Comparison of ENCODE assay signal across 9 mouse cellular contexts in the genomic region with DNA sequence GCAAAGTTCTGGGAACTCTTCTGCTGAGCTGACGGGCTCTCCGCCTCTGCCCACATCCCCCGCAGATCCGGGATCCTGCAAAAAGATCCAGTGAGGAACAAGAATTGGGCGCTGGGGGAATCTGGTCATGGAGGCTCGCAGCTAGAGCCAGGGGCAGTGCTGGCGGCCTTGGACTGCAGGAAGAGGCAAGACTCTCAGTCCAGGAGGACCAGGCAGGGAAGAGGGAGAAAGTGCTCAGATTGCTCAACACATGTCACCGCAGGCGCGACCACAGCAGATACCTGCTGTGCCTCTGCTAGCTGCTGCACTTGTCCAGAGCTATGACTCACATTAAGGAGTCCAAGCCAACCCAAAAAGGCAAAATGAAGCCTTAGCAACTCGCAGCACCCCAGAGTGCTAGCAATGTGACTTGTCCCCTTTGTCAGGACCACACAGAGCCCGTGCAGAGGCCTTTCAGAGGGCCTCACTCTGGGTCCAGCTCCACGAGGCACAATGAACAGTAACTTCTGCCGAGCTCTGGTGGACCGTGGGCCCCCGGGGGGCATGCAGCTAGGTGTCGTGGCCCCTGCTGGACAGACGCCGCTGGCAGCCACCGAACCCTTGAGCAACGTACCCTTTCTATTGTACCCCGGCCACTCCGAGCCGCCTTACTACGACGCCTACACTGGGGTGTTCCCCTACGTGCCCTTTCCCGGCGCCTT. TPM values are rescaled to one million over a fixed set of nuclear protein-coding genes. Genes with fewer than 3 reads are reported as not detected.
A peak's percentile ranks its signal among the peaks of the same experiment; 100 is the strongest.
DNase-seq lines count a peak whose midpoint lies in the region; ATAC-seq and TF ChIP-seq lines count a peak whose summit lies in the region.
"Had no signal": no experiment of that assay in that cellular context is flagged by ENCODE, and none has a peak within 500 bp of the region (broad histone marks: within the 10 kb centered on the region; RNA-seq: fewer than 3 reads in every experiment).

A gene (plus strand): TSS at position 493 of the 701 bp plus-strand sequence.

- DNase-seq in lung, embryonic 14.5 days, result no peak
- no peak for DNase-seq in lung, postnatal 10 days
- DNase-seq in forebrain, embryonic 11.5 days (ENCODE audit: low spot score), result peak; percentile 55
- no peak for DNase-seq in limb, embryonic 14.5 days (ENCODE audit: low spot score)
- no peak for DNase-seq in gastrocnemius, postnatal 36 days
- no peak for DNase-seq in left cerebral cortex, adult 11 months (ENCODE audit: low spot score)

- ATAC-seq in lung, embryonic 14.5 days (ENCODE audit: insufficient read depth), result no peak
- ATAC-seq in forebrain, embryonic 11.5 days (replicated peaks; ENCODE audit: low FRiP score), result peak; percentile 34
- ATAC-seq in limb, embryonic 14.5 days (ENCODE audit: low FRiP score, low read depth), result no peak
- ATAC-seq in CD4-positive, CD25-positive, alpha-beta regulatory T cell, adult 4 months, result no peak

- no peak within 1 kb of the TSS for H3K27ac ChIP-seq in lung, embryonic 14.5 days (ENCODE audit: low read depth)
- H3K27ac ChIP-seq in forebrain, embryonic 11.5 days (ENCODE audit: low read depth, low read length), result no peak within 1 kb of the TSS
- H3K27ac ChIP-seq in limb, embryonic 14.5 days (replicated peaks; ENCODE audit: low read depth, low read length), result no peak within 1 kb of the TSS
- no peak within 1 kb of the TSS for H3K27ac ChIP-seq in olfactory bulb, adult 2 months (ENCODE audit: insufficient read depth, low read depth, low read length)
- H3K27ac ChIP-seq: liver, embryonic 14.5 days had no signal

- H3K4me3 ChIP-seq in lung, embryonic 14.5 days (ENCODE audit: low read depth, low read length), result peak within 1 kb of the TSS; percentile 28
- H3K4me3 ChIP-seq in forebrain, embryonic 11.5 days (ENCODE audit: low read depth, low read length), result peak within 1 kb of the TSS; percentile 31
- H3K4me3 ChIP-seq in limb, embryonic 14.5 days (replicated peaks; ENCODE audit: low read length), result peak within 1 kb of the TSS; percentile 33
- peak within 1 kb of the TSS; percentile 35 for H3K4me3 ChIP-seq in olfactory bulb, adult 2 months (ENCODE audit: insufficient read depth, low read depth, low read length)

- intact Hi-C loops in gastrocnemius, postnatal 36 days (cut with DNase I), result no loop called here

- H3K27me3 ChIP-seq in lung, embryonic 14.5 days (ENCODE audit: insufficient read depth, low read length), result peaks cover 32% of the 10 kb centered on the region
- H3K27me3 ChIP-seq in forebrain, embryonic 11.5 days (ENCODE audit: control insufficient read depth, insufficient read depth, low read length), result peaks cover 24% of the 10 kb centered on the region
- H3K27me3 ChIP-seq in limb, embryonic 14.5 days (ENCODE audit: control insufficient read depth, insufficient read depth, low read length), result peaks cover 33% of the 10 kb centered on the region

- no peaks in the 10 kb centered on the region for H3K36me3 ChIP-seq in lung, embryonic 14.5 days (ENCODE audit: insufficient read depth)
- no peaks in the 10 kb centered on the region for H3K36me3 ChIP-seq in forebrain, embryonic 11.5 days (ENCODE audit: control insufficient read depth, insufficient read depth, low read length)
- H3K36me3 ChIP-seq in limb, embryonic 14.5 days (ENCODE audit: control insufficient read depth, insufficient read depth, low read length), result no peaks in the 10 kb centered on the region

- no peaks in the 10 kb centered on the region for H3K9me3 ChIP-seq in lung, embryonic 14.5 days (ENCODE audit: low read depth, low read length)
- H3K9me3 ChIP-seq in forebrain, embryonic 11.5 days (ENCODE audit: control insufficient read depth, low read length), result no peaks in the 10 kb centered on the region
- H3K9me3 ChIP-seq in limb, embryonic 14.5 days (ENCODE audit: control insufficient read depth, low read length), result no peaks in the 10 kb centered on the region

- 20% methylated on average over 29 of the region's 29 CpGs for WGBS in lung, embryonic 14.5 days
- WGBS in forebrain, embryonic 11.5 days, result 18% methylated on average over 29 of the region's 29 CpGs
- 23% methylated on average over 29 of the region's 29 CpGs for WGBS in limb, embryonic 14.5 days
- WGBS in olfactory bulb, adult 2 months, result 38% methylated on average over 29 of the region's 29 CpGs

- H3K4me1 ChIP-seq in lung, embryonic 14.5 days (ENCODE audit: insufficient read depth), result no peaks in the 10 kb centered on the region
- H3K4me1 ChIP-seq in forebrain, embryonic 11.5 days (replicated peaks; ENCODE audit: control insufficient read depth, insufficient read depth, low read length), result peaks cover 8% of the 10 kb centered on the region; the same call in 1 of the 2 replicates
- H3K4me1 ChIP-seq in limb, embryonic 14.5 days (ENCODE audit: control insufficient read depth, insufficient read depth, low read length), result peaks cover 4% of the 10 kb centered on the region; the same call in 1 of the 2 replicates
- peaks cover 43% of the 10 kb centered on the region for H3K4me1 ChIP-seq in olfactory bulb, adult 2 months (ENCODE audit: control insufficient read depth, insufficient read depth, low read length)

- TF ChIP-seq POLR2A in limb, embryonic 14.5 days (IDR thresholded peaks at IDR 0.05; ENCODE audit: borderline replicate concordance, extremely low read depth, insufficient read depth, insufficient read length), result no peak
- no peak for TF ChIP-seq POLR2A in olfactory bulb, adult 2 months (IDR thresholded peaks at IDR 0.05; ENCODE audit: insufficient read depth, low read depth, low read length)

- no peak within 1 kb of the TSS for H3K9ac ChIP-seq in lung, embryonic 14.5 days
- H3K9ac ChIP-seq in forebrain, embryonic 11.5 days (ENCODE audit: low read length), result peak within 1 kb of the TSS; percentile 39
- peak within 1 kb of the TSS; percentile 1; the same call in 1 of the 2 replicates for H3K9ac ChIP-seq in limb, embryonic 14.5 days (ENCODE audit: low read depth, low read length, severe bottlenecking)
- H3K9ac ChIP-seq: liver, embryonic 14.5 days had no signal

- peak within 1 kb of the TSS; percentile 55 for H3K4me2 ChIP-seq in lung, embryonic 14.5 days
- peak within 1 kb of the TSS; percentile 49 for H3K4me2 ChIP-seq in forebrain, embryonic 11.5 days (ENCODE audit: low read depth, low read length, severe bottlenecking)
- peak within 1 kb of the TSS; percentile 50 for H3K4me2 ChIP-seq in limb, embryonic 14.5 days (replicated peaks; ENCODE audit: low read depth, low read length, severe bottlenecking)

- no peak for TF ChIP-seq CTCF in lung, embryonic 14.5 days (IDR thresholded peaks at IDR 0.05; ENCODE audit: low read depth)
- TF ChIP-seq CTCF in olfactory bulb, adult 2 months (IDR thresholded peaks at IDR 0.05; ENCODE audit: insufficient read depth, low read depth, low read length), result no peak

RNA-seq across cellular contexts. Expression of the gene that starts here (rescaled TPM):
- not detected in 2 replicates for polyA plus RNA-seq in lung, embryonic 14.5 days (2014; fragmentation: Nextera tagmentation; extraction: Ambion mirVana)
- not detected in 2 replicates for polyA plus RNA-seq in forebrain, embryonic 11.5 days (2014; fragmentation: Nextera tagmentation; extraction: Ambion mirVana)
- 0.18 and 0.36 TPM in 2 replicates for polyA plus RNA-seq in limb, embryonic 14.5 days (2012; rRNA removed)
- not detected in 2 replicates for polyA plus RNA-seq in limb, embryonic 14.5 days (2014; fragmentation: Nextera tagmentation; extraction: Ambion mirVana)
- not detected in 2 replicates for polyA plus RNA-seq in olfactory bulb, adult 2 months (2012; ENCODE audit: insufficient read depth, insufficient read length, low replicate concordance, missing spikeins)
- not detected for total RNA-seq in gastrocnemius, postnatal 36 days (2021)
- not detected for polyA plus RNA-seq in CD4-positive, CD25-positive, alpha-beta regulatory T cell, adult 4 months (2017; shearing (Covaris generic))
- polyA plus RNA-seq: liver, embryonic 14.5 days had no signal

Comparison
In these comparisons a context has a peak if more than half of its experiments do, and no peak if none do; other contexts are left out.
1. Peak in DNase-seq, ATAC-seq, H3K4me3 ChIP-seq, H3K9ac ChIP-seq and H3K4me2 ChIP-seq in forebrain, embryonic 11.5 days; RNA of the gene not detected or under 1 TPM.